Mouse (Mus musculus) heart, embryonic 16.5 days (tissue): ENCODE data around the gene Lhb. TPM values are rescaled to one million over a fixed set of nuclear protein-coding genes. Genes with fewer than 3 reads are reported as not detected.

ENCODE experiments used
- ATAC-seq: fragments of 200-750 bp; cut with Nextera tagmentation; replicated peaks from 2 replicates; pipeline ENCODE4 v1.8.0; 2017; ENCODE audit warnings: moderate number of reproducible peaks; ENCODE audit not compliant: insufficient read depth, low FRiP score; ENCODE audit errors: extremely low read depth
- H3K27ac ChIP-seq: fragments of 300-500 bp; sonication (generic); 2 replicates; pipeline ENCODE4 v1.5.1; 2014; ENCODE audit warnings: mild to moderate bottlenecking, low read length, control low read depth, moderate library complexity
- H3K27me3 ChIP-seq: fragments of 300-500 bp; sonication (generic); 2 replicates; pipeline ENCODE4 v1.6.1; 2014; ENCODE audit warnings: low read length, mixed read lengths; ENCODE audit not compliant: control insufficient read depth, insufficient read depth
- H3K36me3 ChIP-seq: fragments of 300-500 bp; sonication (generic); 2 replicates; pipeline ENCODE4 v1.6.1; 2014; ENCODE audit not compliant: control insufficient read depth, insufficient read depth
- H3K4me1 ChIP-seq: fragments of 300-500 bp; sonication (generic); 2 replicates; pipeline ENCODE4 v1.6.1; 2014; ENCODE audit warnings: low read length, mixed read lengths; ENCODE audit not compliant: control insufficient read depth, insufficient read depth
- H3K4me2 ChIP-seq: fragments of 300-500 bp; sonication (generic); 2 replicates; pipeline ENCODE4 v1.6.1; 2014; ENCODE audit warnings: low read depth, mild to moderate bottlenecking, control low read depth, low read length
- H3K4me3 ChIP-seq: fragments of 300-500 bp; sonication (generic); 2 replicates; pipeline ENCODE4 v1.5.1; 2014; ENCODE audit warnings: mild to moderate bottlenecking, control low read depth, low read length
- H3K9ac ChIP-seq: fragments of 300-500 bp; sonication (generic); 2 replicates; pipeline ENCODE4 v1.6.1; 2014; ENCODE audit warnings: low read length, control low read depth
- H3K9me3 ChIP-seq: fragments of 300-500 bp; sonication (generic); replicated peaks from 2 replicates; pipeline ENCODE4 v1.6.1; 2016; ENCODE audit warnings: low read length; ENCODE audit not compliant: control insufficient read depth
- WGBS: fragments of 180-500 bp; shearing (Covaris S2); extraction: QIAGEN DNeasy Blood & Tissue Kit; methylation state at CpG from one replicate; pipeline ENCODE4 v1.1.7; 2014; 5-methylcytosine and 5-hydroxymethylcytosine counted together
- polyA plus RNA-seq: library from polyadenylated mRNA; unstranded; fragments of >200 nt; fragmentation: Nextera tagmentation; extraction: Ambion mirVana; gene quantifications from 2 replicates; pipeline ENCODE4 v1.2.1, GENCODE M21; 2015

Lhb gene
- polyA plus RNA-seq, 1 experiment from 2014 or later = 0.51 TPM

DNA sequence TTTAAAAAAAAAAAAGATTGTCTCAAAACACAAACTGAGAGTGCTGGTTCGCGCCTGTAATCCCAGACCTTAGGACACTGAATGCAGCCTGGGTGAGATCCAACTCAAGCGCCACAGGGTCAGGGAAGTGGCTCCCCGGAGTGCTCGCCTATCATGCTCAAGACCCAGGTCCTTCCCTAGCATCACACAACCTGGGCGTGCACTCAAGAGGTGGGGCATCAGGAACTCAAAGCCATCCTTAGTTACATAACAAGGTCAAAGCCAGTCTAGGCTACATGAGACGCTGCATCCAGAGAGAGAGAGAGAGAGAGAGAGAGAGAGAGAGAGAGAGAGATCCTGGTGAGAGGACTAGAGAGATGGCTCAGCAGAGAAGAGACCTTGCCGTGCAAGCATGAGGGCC lies 5.9 kb downstream of the Lhb start:
- 84% methylated on average over 8 of the region's 8 CpGs for WGBS
- Histone ChIP-seq H3K9me3 (no peaks in the 10 kb centered on the region), H3K9ac (no peak overlapping the region), H3K4me3 (no peak overlapping the region), H3K36me3 (peaks cover 49% of the 10 kb centered on the region), H3K27me3 (no peaks in the 10 kb centered on the region; the same call in 1 of the 2 replicates), H3K4me1 (no peaks in the 10 kb centered on the region), H3K4me2 (no peak overlapping the region), H3K27ac (no peak overlapping the region)
- ATAC-seq = no peak

GRCm38 (mm10) chr7:45433835-45434202 lies 13.2 kb downstream of the Lhb start:
- under 1% methylated on average over 7 of the region's 7 CpGs for WGBS
- Histone ChIP-seq H3K36me3 (peaks cover 9% of the 10 kb centered on the region), H3K4me2 (peak overlapping the region; percentile 98), H3K4me3 (peak overlapping the region; percentile 90), H3K9me3 (no peaks in the 10 kb centered on the region), H3K27me3 (no peaks in the 10 kb centered on the region), H3K27ac (peak overlapping the region; percentile 93), H3K4me1 (peaks cover 35% of the 10 kb centered on the region), H3K9ac (peak overlapping the region; percentile 86)
- ATAC-seq = no peak

DNA sequence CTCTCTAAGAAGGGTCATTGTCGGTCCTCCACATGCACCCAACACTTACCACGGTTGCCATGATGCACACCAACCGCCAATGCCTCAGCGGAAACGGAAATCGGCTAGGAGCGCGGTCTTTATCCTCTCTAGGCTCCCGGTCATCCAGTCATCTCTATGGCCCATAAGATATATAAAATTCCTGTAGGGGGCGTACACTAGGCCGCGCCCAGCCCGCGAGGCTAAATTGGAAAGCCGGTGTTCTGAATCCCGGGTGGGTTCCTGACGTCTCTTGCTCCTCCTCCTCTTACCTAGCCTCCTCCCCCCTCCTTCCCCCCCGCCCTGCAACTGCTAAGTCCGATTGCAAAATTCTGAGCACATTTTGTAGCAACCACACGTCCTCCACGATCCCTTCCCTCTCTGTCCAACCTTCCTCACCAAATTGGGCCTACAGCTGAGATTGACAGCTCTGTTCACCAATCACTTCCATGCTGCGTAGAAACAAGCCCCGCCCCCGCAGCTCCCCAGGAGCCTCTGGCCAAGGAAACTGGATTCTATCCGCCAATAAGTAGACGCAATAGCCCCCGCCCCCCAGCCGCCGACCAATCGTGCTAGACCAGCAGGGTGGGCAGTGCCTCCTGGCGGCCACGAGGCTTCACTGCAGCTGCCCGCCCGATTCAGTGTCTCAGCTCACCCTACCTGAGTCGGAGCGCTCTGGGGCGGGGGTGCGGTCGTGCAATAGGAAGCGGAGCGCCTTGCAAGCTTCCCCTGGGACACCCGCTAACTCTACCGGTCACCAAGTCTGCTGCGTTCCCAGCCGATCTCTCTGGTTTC lies 13.8 kb downstream of the Lhb start, which contains the start of gene Gys1:
Gene Gys1, plus strand, starts transcription at position 642 of the 813 bp plus-strand sequence.
- peak within 1 kb of the TSS; percentile 98 for H3K4me2 ChIP-seq
- H3K27ac ChIP-seq = peak within 1 kb of the TSS; percentile 93
- ATAC-seq = peak; percentile 95
- H3K9me3 ChIP-seq = no peaks in the 10 kb centered on the region
- H3K9ac ChIP-seq = peak within 1 kb of the TSS; percentile 94
- H3K27me3 ChIP-seq = no peaks in the 10 kb centered on the region
- peaks cover 3% of the 10 kb centered on the region for H3K36me3 ChIP-seq
- peaks cover 35% of the 10 kb centered on the region for H3K4me1 ChIP-seq
- H3K4me3 ChIP-seq = peak within 1 kb of the TSS; percentile 90
- WGBS = under 1% methylated on average over 45 of the region's 45 CpGs

DNA sequence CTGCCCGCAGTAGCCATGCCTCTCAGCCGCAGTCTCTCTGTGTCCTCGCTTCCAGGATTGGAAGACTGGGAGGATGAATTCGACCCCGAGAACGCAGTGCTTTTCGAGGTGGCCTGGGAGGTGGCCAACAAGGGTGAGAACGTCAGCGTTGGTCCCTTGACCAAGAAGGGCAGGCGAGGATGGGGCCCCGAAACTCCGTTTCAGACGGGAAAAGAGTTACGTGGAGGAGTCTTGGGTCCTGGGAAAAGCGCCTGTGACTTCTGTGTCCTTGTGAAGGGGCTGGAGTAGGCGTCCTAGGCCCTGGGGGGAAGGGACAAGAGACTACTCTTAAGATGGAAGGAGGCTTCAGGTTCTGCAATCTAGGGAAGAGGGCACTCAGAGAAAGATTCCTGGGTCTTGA lies 14.4 kb downstream of the Lhb start:
- Histone ChIP-seq H3K9me3 (no peaks in the 10 kb centered on the region), H3K36me3 (peaks cover 4% of the 10 kb centered on the region), H3K4me2 (peak overlapping the region; percentile 71), H3K4me3 (peak overlapping the region; percentile 73), H3K27me3 (no peaks in the 10 kb centered on the region), H3K9ac (peak overlapping the region; percentile 94), H3K27ac (peak overlapping the region; percentile 91), H3K4me1 (peaks cover 35% of the 10 kb centered on the region)
- 2% methylated on average over 16 of the region's 16 CpGs for WGBS
- peak; percentile 2; the same call in 1 of the 2 replicates for ATAC-seq

- H3K9me3 ChIP-seq = no peaks in the 10 kb centered on the region
- H3K36me3 ChIP-seq = peaks cover 10% of the 10 kb centered on the region
- WGBS = 79% methylated on average over 5 of the region's 5 CpGs
- H3K4me2 ChIP-seq = peak overlapping the region; percentile 71
- ATAC-seq = no peak
- no peak overlapping the region for H3K27ac ChIP-seq
- no peak overlapping the region; the same call in 1 of the 2 replicates for H3K4me3 ChIP-seq
- H3K27me3 ChIP-seq = no peaks in the 10 kb centered on the region
- H3K4me1 ChIP-seq = peaks cover 35% of the 10 kb centered on the region
- H3K9ac ChIP-seq = peak overlapping the region; percentile 23; the same call in 1 of the 2 replicates
These were observed 15.8 kb downstream of the Lhb start for GRCm38 (mm10) chr7:45436444-45436843.

DNA sequence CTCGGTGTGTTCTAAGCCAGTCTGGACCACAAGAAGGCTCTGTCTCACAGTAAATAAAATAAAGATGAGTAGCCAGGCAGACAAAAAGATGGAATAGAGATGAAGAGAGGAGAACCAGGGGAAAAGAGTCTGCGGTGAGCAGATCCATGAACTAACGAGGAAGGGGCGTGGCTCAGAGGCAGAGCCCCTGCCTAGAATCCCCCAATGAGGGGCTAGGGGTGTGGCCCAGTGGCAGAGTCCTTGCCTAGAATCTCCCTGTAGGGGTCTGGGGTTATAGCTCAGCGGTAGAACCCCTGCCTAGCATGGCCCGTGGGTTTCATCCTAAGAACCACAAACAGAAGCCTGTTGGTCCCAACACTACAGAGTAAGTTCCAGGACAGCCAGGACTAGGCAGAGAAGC lies 16.4 kb downstream of the Lhb start:
- peak overlapping the region; percentile 47 for H3K9ac ChIP-seq

DNA sequence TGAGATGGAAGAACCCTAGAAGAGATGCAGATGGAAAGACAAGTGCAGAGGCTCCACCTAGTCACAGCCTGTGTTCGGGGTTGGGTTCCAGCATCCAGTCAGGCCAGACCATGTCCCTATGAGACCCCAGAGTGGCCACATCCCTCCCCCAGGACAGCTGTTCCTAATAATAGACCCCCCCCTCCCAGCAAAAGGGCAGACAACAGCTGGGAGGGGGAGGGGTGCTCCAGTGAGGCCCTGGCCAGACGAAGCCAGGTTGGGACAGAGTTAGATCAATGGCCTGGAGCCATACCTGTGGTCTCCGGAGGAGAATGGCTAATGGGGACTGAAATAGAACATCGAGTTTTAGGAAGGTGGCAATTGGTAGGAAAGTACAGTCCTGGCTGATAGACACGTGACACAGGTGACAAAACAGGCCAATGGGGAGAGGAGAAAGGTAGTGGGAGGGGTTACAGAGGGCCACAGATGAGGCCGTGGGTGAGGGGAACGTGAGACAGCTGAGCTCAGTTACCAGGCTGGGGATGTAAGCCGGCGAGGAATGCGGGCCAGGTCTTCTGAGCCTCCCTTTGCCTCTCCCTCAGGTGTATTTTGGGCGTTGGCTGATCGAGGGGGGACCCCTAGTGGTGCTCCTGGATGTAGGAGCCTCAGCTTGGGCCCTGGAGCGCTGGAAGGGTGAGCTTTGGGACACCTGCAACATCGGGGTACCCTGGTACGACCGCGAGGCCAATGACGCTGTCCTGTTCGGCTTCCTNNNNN lies 17.1 kb downstream of the Lhb start, which contains the start of gene Ruvbl2:
Gene Ruvbl2, minus strand, starts transcription at position 576 of the 756 bp plus-strand sequence.
- WGBS = 37% methylated on average over 19 of the region's 19 CpGs
- Histone ChIP-seq H3K9ac (peak within 1 kb of the TSS; percentile 47), H3K4me1 (peaks cover 34% of the 10 kb centered on the region), H3K27me3 (no peaks in the 10 kb centered on the region), H3K4me3 (no peak within 1 kb of the TSS), H3K36me3 (peaks cover 17% of the 10 kb centered on the region), H3K27ac (no peak within 1 kb of the TSS), H3K9me3 (no peaks in the 10 kb centered on the region), H3K4me2 (peak within 1 kb of the TSS; percentile 25)
- ATAC-seq = no peak

More for the DNA sequence above, 16.4 kb downstream of the Lhb start:
- WGBS = 43% methylated on average over 6 of the region's 6 CpGs
- ATAC-seq = no peak
- H3K36me3 ChIP-seq = peaks cover 13% of the 10 kb centered on the region
- no peaks in the 10 kb centered on the region for H3K9me3 ChIP-seq
- H3K4me3 ChIP-seq = no peak overlapping the region
- no peak overlapping the region for H3K27ac ChIP-seq
- H3K27me3 ChIP-seq = no peaks in the 10 kb centered on the region
- peak overlapping the region; percentile 25 for H3K4me2 ChIP-seq
- peaks cover 35% of the 10 kb centered on the region for H3K4me1 ChIP-seq

DNA sequence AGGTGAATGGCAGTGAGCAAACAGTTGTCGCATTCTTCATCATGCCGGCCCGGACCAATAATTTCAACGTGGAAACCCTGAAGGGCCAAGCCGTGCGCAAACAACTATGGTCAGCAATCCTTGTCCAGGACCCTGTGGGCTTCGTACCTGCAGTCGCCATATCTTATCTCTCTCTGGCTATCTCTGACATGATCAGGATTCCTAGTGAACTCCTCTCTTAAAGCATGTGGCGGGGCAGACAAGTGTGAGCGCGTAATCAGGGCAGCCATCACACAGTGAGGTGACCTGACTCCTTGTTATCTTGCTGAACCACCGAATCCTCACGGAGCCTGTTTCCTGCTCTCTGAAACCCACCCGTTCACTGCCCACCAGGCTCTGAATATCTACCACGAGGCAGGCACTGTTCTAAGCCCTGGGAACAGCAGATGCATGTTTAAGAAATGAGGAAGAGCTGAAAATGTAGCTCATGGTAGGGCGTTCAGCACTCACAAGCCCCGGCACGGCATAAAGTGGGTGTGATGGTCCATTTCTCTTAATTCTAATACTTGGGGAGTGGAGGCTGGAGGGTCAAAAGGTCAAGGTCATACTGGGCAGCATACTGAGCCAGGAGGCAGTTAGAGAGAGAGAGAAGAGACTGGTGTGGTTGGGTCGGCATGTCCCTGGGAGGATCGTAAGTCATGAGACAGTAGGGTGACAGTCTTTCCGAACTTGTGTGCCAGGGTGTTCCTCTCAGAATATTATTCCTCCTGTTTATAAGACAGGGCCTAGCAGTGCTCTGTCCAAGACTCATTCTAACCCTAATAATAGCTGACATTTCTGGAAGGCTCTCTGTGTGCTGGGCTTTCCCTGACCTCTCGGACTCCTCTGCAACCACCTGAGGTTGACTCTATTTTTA lies 23.2 kb downstream of the Lhb start:
- Histone ChIP-seq H3K27me3 (no peaks in the 10 kb centered on the region), H3K9me3 (no peaks in the 10 kb centered on the region), H3K4me2 (no peak overlapping the region), H3K9ac (no peak overlapping the region), H3K4me1 (peaks cover 6% of the 10 kb centered on the region), H3K27ac (no peak overlapping the region), H3K36me3 (peaks cover 46% of the 10 kb centered on the region), H3K4me3 (no peak overlapping the region)
- ATAC-seq = no peak
- 74% methylated on average over 22 of the region's 22 CpGs for WGBS
